Mouse (Mus musculus) 3T3-L1 (cell line): ENCODE measurements at regions not wholly inside any gene's neighbourhood (a gene's known extent, or its start where the extent isn't known, plus 50 kb on each side); places are given as distances from the start of the nearest gene placed in this dataset.

ENCODE experiments used
- DNase-seq: peaks from one replicate; pipeline ENCODE4 v3.0.0-alpha.2; 2015; ENCODE audit warnings: low read depth, low spot score

DNA sequence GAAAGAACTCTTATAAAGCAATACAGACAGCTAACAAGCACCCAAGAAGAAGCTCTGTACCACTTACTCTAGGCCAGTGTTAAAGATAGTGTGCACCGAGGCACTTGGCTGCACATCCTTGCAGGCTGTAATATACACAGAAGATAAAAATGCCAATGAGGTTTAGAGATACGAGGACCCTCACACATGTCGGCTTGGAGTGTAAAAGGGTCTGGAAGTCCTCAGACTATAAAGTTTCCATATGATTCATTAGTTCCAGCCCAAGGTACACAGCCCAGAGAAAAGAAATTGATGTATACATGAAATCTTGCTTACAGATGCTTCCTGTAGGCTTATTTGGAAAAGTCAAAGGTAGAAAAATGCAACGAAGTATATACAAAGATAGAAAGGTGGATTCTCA is 800.3 kb upstream of the Lrrc6 start:
- DNase-seq = no peak

DNA sequence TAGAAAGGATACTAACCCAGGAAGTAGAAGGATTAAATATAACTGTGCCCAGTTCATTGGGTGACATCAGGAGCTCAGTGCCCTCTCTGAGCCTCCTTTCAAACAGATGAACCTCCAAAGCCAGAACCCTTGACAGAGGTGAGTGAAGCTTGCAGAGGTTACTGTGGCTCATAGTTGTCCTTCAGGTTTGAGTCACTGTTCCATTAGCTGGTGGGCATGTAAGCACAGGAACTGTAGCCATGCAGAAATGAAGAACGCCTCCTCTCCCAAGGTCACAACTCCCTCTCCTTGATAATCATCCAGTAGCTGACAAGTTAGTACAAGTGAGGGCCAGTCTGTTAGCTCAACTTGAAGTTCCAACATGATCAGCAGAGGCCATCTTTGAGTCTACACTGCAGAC is 794.1 kb upstream of the Lrrc6 start:
- DNase-seq = no peak

DNA sequence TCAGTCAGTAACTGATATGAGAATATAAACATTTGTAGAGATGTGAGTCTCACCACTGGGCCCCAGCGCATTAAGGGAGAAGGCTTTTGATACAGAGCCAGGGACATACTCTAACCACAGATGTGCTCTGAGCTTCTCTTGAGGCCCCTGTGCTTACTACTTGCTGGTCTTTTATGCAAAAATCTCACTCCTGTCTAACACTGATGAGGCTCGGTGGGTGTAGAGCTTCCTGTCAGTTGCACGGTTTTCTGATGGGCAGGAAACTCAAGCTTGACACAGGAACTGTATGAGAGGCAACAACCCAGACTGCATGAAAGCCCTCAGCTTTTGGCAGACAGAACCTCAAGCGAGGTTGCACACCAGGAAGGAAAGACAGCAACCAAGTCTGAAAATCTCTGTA is 789.0 kb upstream of the Lrrc6 start:
- DNase-seq = no peak

DNA sequence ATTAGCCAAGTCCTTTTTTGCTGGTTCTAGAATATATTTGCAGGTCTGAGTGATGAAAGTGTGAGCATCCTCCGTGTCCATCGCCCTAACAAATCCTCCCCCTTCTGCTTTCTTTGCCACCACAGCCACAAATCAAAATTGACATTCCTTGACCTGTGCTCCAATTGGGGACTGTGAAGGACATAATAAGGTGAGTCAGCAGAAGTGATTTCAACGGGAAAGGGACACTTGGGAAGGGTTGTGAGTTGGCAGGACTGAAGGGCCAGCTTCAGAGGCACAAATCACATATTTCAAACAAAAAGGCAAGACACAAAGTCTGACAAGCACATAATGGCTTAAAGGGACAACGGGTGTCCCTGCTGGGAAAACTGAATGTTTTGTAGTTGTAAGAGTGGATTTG is 784.2 kb upstream of the Lrrc6 start:
- no peak for DNase-seq

DNA sequence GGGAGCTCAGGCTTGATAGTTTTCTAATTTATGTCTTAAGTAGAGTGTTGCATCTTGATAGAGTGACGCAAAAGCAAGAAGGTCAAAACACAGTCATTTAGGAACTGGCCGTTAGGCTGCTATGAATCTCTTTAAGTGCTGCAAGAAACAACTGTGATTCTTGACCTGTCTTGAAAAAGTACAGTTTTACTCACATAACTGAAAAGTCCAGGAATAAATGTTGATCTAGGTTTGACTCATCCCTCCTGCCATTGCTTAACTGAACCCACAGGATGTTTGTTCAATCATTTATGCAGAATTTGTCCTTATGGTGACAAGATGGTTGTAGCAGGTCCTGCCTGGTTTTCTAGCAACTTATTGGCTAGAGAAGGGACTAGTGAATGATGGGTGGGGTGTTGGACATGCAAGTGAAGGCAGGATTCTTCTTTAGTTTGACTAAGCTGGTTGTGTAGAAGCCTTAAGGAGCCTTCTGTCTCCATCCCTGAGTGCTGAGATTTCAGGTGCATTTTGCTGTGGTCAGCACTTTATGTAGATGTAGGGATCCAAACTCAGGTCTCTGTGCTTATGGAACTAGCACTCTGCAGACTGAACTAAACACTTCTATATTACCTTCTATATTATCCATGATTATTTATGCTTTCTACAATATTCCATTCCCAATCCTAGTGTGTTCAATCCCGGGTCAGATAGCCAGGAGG is 782.7 kb upstream of the Lrrc6 start:
- DNase-seq = peak; percentile 33

DNA sequence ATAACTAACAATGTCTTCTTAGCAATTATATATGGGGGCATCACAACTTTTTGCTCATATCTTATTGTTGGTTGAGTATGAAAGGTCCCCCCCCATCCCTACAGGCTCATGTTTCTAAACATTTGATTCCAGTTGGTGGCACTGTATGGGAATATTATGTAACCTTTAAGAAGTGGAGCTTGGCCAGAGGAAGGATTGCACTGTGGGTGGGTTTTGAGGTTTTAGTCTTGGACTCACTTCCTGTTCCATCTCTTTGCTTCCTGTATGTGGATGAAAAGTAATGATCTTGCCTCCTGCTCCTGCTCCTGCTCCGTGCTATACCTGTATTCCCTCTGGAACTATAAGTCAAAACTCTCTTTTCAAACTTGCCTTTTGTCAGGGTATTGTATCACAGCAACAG is 778.2 kb upstream of the Lrrc6 start:
- no peak for DNase-seq

DNA sequence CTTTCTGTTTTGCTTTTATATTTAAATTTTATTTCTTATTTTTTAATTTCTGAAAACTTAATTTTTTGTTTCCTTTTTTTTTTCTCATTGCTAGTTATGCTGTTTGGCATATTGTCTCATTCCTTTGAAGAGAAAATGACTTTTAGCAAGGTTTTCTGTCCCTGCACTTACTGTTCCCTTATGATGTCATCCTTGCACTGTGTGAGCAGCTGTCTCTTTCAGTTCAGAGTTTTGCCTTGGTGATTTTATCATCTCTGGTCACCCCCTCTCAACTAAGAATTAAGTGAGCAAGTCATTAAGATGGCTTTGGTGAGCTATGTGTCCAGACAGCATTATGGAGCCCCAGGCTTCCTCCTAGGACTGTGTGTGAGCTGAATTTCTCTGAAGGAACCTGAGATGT is 774.3 kb upstream of the Lrrc6 start:
- DNase-seq = no peak

DNA sequence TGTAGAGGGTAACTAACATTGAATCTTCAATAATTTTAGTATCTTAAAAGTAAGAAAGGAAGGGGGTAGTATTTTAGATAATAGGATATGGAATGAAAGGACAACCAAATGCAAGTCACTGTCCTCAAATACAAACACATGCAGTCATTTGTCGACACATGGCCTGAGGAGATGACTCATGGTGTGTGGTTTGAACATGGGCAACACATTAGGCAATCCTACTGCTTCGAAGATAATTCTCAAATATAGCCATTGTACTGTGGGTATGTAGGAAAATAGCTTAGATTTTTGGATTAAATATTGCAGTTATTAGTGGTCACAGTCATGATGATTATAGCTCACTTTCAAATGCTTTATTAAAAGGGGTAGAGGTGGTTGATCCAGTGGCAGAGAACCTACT is 771.7 kb upstream of the Lrrc6 start:
- peak; percentile 80 for DNase-seq

DNA sequence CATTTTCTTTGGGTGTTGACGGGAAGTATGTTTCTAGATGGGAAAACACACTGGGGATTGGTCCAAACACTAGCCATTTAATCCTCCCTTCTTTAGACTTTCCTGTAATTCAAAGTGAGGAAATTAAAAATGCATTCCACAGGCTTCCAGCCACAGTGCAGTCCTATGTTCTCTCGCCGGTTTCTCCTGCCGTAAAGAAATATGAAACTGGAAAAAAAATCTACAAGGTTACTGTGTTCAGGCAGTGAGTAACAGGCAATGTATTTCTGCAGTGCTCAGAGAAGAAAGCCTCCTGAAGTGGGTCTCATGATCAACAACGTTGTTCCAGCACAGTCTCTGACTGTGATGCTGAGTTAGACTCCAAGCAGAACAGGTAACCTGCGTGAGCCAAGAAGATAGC is 763.0 kb upstream of the Lrrc6 start:
- DNase-seq = no peak

DNA sequence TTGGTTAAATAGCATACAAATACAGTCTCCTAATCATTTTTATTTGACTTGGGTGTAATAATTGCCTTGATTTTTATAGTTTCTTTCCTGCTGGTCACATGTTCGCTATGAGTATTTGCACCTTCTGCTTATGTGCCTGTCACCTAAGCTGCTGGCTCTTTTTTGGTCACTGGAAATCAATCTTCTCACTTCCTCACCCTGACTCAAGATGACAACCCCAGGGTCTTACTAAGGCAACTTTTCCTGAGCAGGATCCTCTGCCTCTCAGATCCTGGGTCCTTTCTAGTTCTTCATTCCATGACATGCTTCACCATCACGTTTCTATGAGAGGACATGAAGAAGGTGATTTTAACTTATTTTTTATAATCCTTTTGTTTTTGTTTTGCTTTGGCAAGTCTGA is 762.6 kb upstream of the Lrrc6 start:
- DNase-seq = no peak

DNA sequence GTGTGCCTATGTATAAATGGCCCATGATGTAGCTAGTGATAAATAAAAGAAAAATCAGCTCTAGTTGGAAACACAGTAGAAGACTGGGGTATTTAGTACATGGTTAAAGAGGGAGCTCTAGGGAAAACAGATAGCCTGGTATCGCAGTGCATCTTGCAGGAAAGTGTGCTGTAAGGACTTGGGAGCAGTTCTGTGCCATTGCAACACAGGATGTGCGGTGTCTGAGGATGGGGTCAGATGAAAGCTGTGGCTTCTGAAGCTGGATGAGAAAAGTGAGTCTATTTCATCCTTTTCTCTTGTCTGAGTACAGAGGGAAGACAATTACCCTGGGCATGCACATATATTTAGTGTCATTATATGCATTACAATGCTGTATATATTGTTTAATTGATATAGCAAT is 761.6 kb upstream of the Lrrc6 start:
- DNase-seq = no peak

DNA sequence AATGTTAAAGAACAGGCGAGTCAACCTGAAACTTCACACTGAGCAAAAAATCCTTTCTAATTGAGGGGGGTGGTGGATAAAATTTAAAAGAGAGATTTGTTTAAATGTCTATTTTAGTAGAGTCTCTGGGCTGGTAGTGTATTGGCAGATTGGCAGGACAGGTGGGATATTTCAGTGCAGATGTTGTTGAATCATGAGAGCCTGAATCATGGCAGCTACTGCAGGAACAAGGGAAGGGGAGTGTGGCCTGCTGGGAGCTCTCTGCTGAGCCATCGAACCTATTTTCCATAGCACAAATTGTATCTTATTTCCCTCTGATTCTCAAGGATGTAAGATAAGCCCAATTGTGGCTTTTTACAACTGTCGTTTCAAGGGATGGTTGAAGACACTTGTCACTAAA is 760.0 kb upstream of the Lrrc6 start:
- no peak for DNase-seq

DNA sequence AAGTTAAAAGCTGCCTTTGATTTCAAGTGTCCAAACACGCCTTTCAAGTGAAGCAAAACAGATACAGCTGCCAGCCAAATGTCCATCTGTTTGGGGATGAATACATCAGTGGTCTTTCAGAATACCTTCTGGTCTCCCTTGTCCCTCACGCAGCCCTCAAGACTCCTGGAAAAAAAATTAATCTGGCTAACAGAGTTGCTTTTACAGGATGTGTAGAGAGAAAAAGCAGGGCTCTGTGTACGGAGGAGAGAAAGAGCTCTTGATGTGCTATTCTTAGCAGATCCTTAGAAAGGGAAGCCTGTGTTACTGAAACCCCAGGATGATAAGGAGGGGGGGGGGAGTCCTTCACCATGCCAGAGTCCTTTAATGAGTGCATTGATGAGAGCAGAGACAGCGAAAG is 748.4 kb upstream of the Lrrc6 start:
- no peak for DNase-seq

DNA sequence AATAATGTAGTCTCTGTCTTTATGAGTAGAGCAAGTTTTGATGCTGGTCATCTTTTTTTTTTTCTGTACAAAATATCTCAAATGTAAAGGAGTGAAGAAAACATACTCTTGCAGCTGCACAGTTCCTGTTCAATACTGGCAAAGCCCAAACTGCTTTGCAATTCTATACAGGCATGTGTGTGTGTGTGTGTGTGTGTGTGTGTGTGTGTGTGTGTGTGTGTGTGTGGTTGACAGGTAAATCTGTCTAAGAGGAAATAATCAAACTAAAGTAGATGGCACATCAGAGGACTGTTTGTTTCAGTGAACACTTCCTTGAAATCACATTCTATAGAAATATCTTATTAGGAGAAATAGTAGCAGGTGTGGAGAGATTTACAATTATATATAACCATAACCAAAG is 747.8 kb upstream of the Lrrc6 start:
- no peak for DNase-seq

DNA sequence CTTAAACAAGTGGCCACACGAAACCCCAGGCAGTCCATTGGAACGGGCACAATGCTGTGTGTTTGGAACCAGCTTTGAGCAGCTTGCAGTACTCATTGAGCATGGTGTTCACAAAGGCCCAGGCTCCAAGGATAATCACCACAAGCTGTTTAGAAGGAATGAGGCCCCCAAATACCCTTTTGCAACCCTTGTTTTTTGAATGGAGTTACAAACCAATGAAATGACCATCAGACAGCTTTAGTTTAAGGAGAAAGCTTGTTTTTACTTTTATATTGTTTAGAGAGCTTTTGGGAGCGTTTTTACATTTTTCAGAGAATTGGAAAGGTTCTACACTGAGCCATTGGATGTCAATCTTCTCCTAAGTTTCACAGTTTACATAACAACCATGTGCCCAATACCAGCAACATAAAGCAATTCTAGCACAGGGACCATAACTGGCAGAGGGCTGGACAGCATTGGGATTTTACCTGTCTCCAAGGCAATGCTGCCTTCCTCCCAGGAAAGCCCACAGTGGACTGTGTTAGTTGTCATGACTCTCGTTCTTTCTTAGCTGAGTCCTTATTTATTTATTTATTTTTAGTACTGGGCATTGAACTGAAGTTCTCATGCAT is 745.1 kb upstream of the Lrrc6 start:
- DNase-seq = no peak

DNA sequence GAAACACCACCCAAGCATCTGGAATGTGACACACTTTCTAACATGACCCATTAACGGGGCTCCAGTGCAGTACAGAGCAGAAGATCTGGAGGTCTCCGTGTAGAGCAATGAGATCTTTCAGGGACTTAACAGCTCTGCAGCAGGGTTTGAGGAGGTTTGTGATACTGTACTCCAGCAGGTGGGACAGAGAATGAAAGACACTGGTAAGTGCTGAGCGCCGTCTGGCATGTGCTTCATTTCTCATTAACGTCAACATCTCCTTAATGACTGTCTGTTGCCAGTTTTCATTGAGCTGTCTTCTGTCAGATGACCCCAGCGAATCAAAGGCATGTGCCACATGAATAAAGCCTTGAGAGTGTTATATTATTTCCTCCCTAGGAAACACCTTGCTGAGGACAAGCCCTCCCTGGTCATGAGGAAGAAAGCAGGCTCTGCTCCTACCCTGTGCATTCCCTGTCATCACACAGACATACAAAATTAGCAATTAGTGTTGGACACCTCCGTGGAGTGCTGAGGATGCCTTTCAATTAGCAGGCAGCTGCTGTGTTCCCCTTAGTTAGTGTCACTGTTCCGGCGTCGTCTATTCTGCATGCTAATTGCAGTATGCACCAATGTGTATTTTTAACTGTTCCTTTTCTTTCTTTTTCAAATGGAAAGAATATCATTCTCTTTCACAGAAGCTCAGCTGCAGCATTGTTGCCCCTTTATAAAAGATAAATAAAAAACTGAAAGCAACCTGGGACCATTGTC is 744.4 kb upstream of the Lrrc6 start:
- no peak for DNase-seq

DNA sequence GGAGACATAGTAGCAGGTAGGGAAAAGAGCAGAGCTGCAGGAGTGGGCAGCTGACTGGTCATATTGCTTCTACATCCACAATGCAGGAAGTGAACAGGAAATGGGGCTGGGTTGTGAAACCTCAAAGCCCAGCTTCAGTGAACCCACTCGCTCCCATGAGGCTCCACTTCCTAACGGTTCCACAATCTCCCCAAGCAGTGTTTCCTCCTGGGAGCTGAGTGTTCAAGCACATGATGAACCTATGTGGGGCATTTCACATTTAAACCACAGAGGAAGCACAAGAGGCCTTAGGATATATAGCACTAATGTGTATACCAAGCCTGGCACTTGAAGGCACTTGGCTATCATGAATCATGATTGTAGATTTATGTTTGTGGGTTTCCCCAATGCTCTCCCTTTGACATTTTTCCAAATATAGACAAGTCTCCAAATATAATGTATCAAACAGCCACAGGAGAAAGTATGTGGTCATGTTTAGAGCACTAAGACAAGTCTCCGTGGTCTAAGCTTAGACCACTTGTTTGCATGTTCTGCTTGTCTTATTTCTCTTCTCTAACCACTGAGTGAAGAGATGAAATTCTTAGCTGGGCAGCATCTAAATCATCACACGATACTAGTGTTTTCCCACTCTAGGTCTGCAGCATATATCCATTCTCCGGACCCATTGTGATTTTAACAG is 734.5 kb upstream of the Lrrc6 start:
- peak; percentile 33 for DNase-seq

DNA sequence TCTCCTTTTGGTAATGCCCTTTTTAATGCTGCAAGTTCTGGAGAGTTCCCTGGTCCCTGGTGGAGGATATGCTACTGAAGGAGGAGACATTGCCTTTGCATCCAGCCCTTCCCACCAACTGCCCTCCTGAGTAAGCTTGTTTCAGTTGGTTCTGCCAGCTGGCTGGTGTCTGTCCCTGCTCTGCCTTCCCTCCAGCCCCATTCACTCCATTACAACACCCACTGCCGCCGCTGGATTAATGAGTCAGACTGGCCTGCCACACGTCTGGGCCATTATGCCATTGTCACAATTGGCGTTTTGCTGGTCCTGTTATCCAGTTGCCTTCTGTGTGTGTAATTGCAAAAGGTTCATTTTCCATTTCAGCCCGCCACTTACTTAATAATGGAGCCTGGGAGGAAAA is 728.6 kb upstream of the Lrrc6 start:
- no peak for DNase-seq

DNA sequence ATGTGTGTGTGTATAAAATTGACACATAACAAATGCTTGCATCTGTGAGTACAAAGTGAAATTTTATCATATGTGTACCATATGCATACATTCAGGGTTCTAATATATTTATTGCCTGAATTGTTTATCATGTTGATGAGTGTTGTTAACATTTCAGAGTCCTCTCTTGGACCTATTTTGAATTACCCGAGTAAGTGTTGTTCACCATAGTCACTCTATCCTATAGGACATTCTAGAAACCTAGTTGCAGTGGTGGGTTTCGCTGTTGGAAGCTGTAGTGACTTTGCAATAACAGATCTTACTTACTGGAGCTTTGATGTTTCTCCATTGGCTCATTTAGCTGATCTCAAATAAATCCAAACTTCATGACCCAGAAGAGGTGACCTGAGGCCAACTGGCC is 727.9 kb upstream of the Lrrc6 start:
- no peak for DNase-seq

DNA sequence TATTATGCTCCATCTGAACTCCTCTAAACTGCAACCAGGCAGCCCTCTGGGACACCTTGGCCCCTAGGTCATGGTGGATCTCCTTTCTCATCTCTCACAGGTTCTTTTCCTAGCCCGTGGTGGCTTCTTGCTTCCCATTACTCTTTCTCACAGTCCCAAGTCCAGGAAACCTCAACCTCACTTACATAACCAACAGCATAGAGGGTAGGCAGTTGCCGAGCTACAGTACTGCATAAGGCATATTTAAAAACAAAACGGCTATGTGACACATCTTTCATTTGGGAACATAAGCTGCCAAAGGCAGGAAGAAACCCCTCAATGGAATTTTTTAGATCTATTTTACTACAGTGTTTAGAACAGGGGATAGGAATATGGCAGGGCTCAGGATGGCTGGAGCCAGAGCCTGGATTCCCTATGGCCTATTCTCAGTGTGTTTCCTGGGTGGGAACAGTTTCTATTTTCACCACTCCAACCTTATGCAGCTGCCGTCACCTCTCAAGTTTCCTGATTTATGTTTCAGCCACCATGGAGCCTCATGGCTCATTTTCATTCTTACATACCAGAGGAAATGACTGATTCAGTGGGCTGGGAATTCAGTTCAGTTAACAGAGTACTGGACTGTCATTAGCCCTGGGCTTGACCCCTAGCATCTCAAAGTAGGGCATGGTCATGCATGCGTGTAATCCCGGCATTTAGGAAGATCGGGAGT is 726.9 kb upstream of the Lrrc6 start:
- peak; percentile 84 for DNase-seq

DNA sequence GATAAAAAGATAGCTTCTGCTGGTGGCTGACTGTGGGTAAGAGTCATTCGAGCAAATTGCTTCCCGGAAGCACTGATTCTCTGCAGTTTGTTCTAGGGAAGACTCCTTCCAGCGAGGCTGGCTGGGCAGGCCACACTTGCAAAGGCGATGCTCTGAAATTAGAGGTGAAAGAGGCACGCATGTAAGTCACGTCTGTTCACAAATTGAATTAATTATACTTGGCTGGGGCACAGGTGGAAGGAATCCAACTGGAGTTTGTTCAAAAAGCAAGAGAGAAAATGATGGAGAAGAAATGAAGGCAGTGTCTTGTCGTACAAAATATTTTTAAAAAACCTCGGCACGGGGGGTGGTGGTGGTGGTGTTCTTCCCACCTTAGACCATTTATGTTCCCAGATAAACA is 726.2 kb upstream of the Lrrc6 start:
- no peak for DNase-seq
